Mouse (Mus musculus) intestine, postnatal 0 days (tissue): ENCODE measurements at regions not wholly inside any gene's neighbourhood (a gene's known extent, or its start where the extent isn't known, plus 50 kb on each side); places are given as distances from the start of the nearest gene placed in this dataset.
"Not testable (repeated sequence)": the region's sequence is repeated elsewhere in the genome, so short reads cannot be mapped to it uniquely, and the experiment has no call there.

Experiments used
- ATAC-seq: fragments of 200-750 bp; cut with Nextera tagmentation; 2 replicates; pipeline ENCODE4 v1.8.0; 2017; ENCODE audit warnings: mild to moderate bottlenecking, moderate TSS enrichment, moderate library complexity
- H3K27ac ChIP-seq: fragments of 300-500 bp; sonication (generic); 2 replicates; pipeline ENCODE4 v1.5.1; 2014; ENCODE audit warnings: mild to moderate bottlenecking, low read depth, low read length, moderate library complexity
- H3K27me3 ChIP-seq: fragments of 300-500 bp; sonication (generic); replicated peaks from 2 replicates; pipeline ENCODE4 v1.6.1; 2014; ENCODE audit warnings: low read length, mixed read lengths; ENCODE audit not compliant: control insufficient read depth, insufficient read depth
- H3K36me3 ChIP-seq: fragments of 300-500 bp; sonication (generic); 2 replicates; pipeline ENCODE4 v1.6.1; 2014; ENCODE audit warnings: mild to moderate bottlenecking, moderate library complexity; ENCODE audit not compliant: control insufficient read depth, insufficient read depth
- H3K4me1 ChIP-seq: fragments of 300-500 bp; sonication (generic); replicated peaks from 2 replicates; pipeline ENCODE4 v1.6.1; 2014; ENCODE audit warnings: antibody characterized with exemption, low read length, mixed read lengths; ENCODE audit not compliant: control insufficient read depth, insufficient read depth
- H3K4me2 ChIP-seq: fragments of 300-500 bp; sonication (generic); replicated peaks from 2 replicates; pipeline ENCODE4 v1.6.1; 2014; ENCODE audit warnings: low read depth, mild to moderate bottlenecking, moderate library complexity
- H3K4me3 ChIP-seq: fragments of 300-500 bp; sonication (generic); 2 replicates; pipeline ENCODE4 v1.5.1; 2014; ENCODE audit warnings: low read depth, low read length
- H3K9ac ChIP-seq: fragments of 300-500 bp; sonication (generic); 2 replicates; pipeline ENCODE4 v1.6.1; 2014; ENCODE audit warnings: mild to moderate bottlenecking, low read depth, low read length
- H3K9me3 ChIP-seq: fragments of 300-500 bp; sonication (generic); 2 replicates; pipeline ENCODE4 v1.6.1; 2016; ENCODE audit warnings: mixed run types; ENCODE audit not compliant: control insufficient read depth
- CTCF ChIP-seq: sonication (generic); IDR thresholded peaks from 2 replicates; pipeline ENCODE4 v1.5.1; 2016; ENCODE audit warnings: low read depth, mild to moderate bottlenecking, control low read depth, antibody characterized with exemption, moderate library complexity
- WGBS: fragments of 180-500 bp; shearing (Covaris S2); extraction: QIAGEN DNeasy Blood & Tissue Kit; methylation state at CpG from one replicate; pipeline ENCODE4 v1.1.7; 2014; 5-methylcytosine and 5-hydroxymethylcytosine counted together

- H3K4me2 ChIP-seq: no peak overlapping the region
- no peak overlapping the region for H3K9ac ChIP-seq
- no peak for TF ChIP-seq CTCF
- no peaks in the 10 kb centered on the region for H3K4me1 ChIP-seq
- WGBS: 81% methylated on average over 8 of the region's 8 CpGs
- no peak overlapping the region for H3K4me3 ChIP-seq
- no peak for ATAC-seq
- no peak overlapping the region for H3K27ac ChIP-seq
- no peaks in the 10 kb centered on the region for H3K27me3 ChIP-seq
- H3K9me3 ChIP-seq: no peaks in the 10 kb centered on the region
- H3K36me3 ChIP-seq: no peaks in the 10 kb centered on the region
Observed at GRCm38 (mm10) chr16:42449840-42450444, 109.5 kb upstream of the Gap43 start.

DNA sequence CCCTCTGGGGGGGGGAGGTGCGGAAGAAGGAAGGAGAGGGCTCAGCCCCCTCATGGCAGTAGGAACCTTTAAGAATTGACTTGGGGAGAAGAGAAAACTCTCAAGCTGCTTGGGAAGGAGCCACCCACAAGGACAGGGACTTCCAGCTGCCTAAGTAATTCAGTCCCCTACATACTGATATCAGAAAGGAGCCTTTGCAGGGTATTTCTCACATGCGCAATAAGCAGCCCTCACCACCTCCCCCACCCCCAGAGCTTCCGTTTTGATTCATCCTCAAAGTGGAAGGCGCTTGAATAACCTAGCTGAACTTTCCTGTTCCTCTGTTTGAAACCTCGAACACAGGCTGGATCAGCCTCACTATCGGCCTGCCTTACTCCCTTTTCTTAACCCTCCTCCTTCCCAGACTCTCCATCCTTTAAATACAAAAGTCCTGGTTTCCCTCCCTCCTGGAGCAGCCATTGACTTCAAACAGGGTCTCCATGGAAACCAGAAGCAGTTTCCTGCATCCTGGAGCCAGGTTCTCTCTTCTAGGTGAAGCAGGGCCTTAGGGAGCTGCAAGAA lies 104.5 kb upstream of the Gap43 start:
- H3K9ac ChIP-seq: no peak overlapping the region
- H3K4me3 ChIP-seq: no peak overlapping the region
- TF ChIP-seq CTCF: no peak
- no peaks in the 10 kb centered on the region for H3K36me3 ChIP-seq
- no peak overlapping the region for H3K4me2 ChIP-seq
- no peak overlapping the region for H3K27ac ChIP-seq
- no peaks in the 10 kb centered on the region for H3K27me3 ChIP-seq
- H3K4me1 ChIP-seq: no peaks in the 10 kb centered on the region
- no peak for ATAC-seq
- H3K9me3 ChIP-seq: no peaks in the 10 kb centered on the region
- WGBS: 35% methylated on average over 6 of the region's 6 CpGs

- no peak overlapping the region for H3K27ac ChIP-seq
- H3K4me1 ChIP-seq: no peaks in the 10 kb centered on the region
- H3K4me2 ChIP-seq: no peak overlapping the region
- no peak for TF ChIP-seq CTCF
- no peaks in the 10 kb centered on the region for H3K27me3 ChIP-seq
- H3K9ac ChIP-seq: no peak overlapping the region
- no peak for ATAC-seq
- 49% methylated on average over 10 of the region's 10 CpGs for WGBS
- H3K9me3 ChIP-seq: no peaks in the 10 kb centered on the region
- no peaks in the 10 kb centered on the region for H3K36me3 ChIP-seq
- no peak overlapping the region for H3K4me3 ChIP-seq
Observed at GRCm38 (mm10) chr16:42444408-42444862, 104.0 kb upstream of the Gap43 start.

- Histone ChIP-seq H3K4me3 (no peak overlapping the region), H3K9me3 (no peaks in the 10 kb centered on the region), H3K4me1 (no peaks in the 10 kb centered on the region), H3K9ac (no peak overlapping the region), H3K4me2 (no peak overlapping the region), H3K27ac (no peak overlapping the region), H3K27me3 (no peaks in the 10 kb centered on the region), H3K36me3 (no peaks in the 10 kb centered on the region)
- 45% methylated on average over 4 of the region's 4 CpGs for WGBS
- no peak for ATAC-seq
- TF ChIP-seq CTCF: no peak
Observed at GRCm38 (mm10) chr16:42440822-42441221, 100.4 kb upstream of the Gap43 start.

- no peak for ATAC-seq
- H3K36me3 ChIP-seq: no peaks in the 10 kb centered on the region
- H3K27me3 ChIP-seq: no peaks in the 10 kb centered on the region
- no peaks in the 10 kb centered on the region for H3K4me1 ChIP-seq
- no peak overlapping the region for H3K4me2 ChIP-seq
- H3K4me3 ChIP-seq: no peak overlapping the region
- H3K9ac ChIP-seq: no peak overlapping the region
- TF ChIP-seq CTCF: no peak
- H3K9me3 ChIP-seq: no peaks in the 10 kb centered on the region
- H3K27ac ChIP-seq: no peak overlapping the region
- 88% methylated on average over 1 of the region's 1 CpGs for WGBS
Observed at GRCm38 (mm10) chr16:42431529-42431928, 91.1 kb upstream of the Gap43 start.

- H3K36me3 ChIP-seq: no peaks in the 10 kb centered on the region
- no peak overlapping the region for H3K4me3 ChIP-seq
- H3K9ac ChIP-seq: no peak overlapping the region
- no peaks in the 10 kb centered on the region for H3K9me3 ChIP-seq
- TF ChIP-seq CTCF: no peak
- H3K27ac ChIP-seq: no peak overlapping the region
- H3K4me2 ChIP-seq: no peak overlapping the region
- 77% methylated on average over 4 of the region's 4 CpGs for WGBS
- no peaks in the 10 kb centered on the region for H3K27me3 ChIP-seq
- H3K4me1 ChIP-seq: no peaks in the 10 kb centered on the region
- ATAC-seq: no peak
Observed at GRCm38 (mm10) chr16:42416673-42417072, 76.2 kb upstream of the Gap43 start.

DNA sequence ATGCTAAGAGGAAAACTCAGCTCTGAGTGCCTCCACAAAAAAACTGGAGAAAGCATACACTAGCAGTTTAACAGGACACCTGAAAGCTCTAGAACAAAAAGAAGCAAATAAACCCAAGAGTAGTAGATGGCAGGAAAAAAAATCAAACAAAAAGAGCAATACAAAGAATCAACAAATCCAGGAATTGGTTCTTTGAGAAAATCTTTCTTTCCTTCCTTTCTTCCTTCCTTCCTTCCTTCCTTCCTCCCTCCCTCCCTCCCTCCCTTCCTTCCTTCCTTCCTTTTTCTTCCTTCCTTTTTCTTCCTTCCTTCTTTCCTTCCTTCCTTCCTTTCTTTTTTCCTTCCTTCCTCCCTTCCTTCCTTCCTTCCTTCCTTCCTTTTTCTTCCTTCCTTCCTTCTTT lies 71.6 kb upstream of the Gap43 start:
- H3K4me2 ChIP-seq, H3K9ac ChIP-seq, ATAC-seq, H3K36me3 ChIP-seq, H3K4me1 ChIP-seq, H3K27me3 ChIP-seq, H3K27ac ChIP-seq, H3K9me3 ChIP-seq, H3K4me3 ChIP-seq: not testable (repeated sequence)
